Mouse (Mus musculus) layer of hippocampus, adult 9-11 months (tissue): ENCODE data around the gene Snx14.

Experiments used
- DNase-seq: peaks from one replicate; pipeline ENCODE4 v3.0.0; 2022

The Snx14 gene

GRCm38 (mm10) chr9:88380076-88380475, 58.7 kb downstream of the Snx14 start:
- DNase-seq, result no peak

GRCm38 (mm10) chr9:88379057-88379456, 59.7 kb downstream of the Snx14 start:
- no peak for DNase-seq

- DNase-seq, result no peak
These were observed 61.3 kb downstream of the Snx14 start for GRCm38 (mm10) chr9:88377483-88377882.

- no peak for DNase-seq
These were observed 65.8 kb downstream of the Snx14 start for GRCm38 (mm10) chr9:88373001-88373400.

GRCm38 (mm10) chr9:88371201-88371600, 67.6 kb downstream of the Snx14 start:
- DNase-seq, result no peak

- DNase-seq, result no peak
These were observed 69.1 kb downstream of the Snx14 start for GRCm38 (mm10) chr9:88369666-88370065.

- no peak for DNase-seq
These were observed 70.3 kb downstream of the Snx14 start for GRCm38 (mm10) chr9:88368476-88368875.

GRCm38 (mm10) chr9:88367751-88368150, 71.0 kb downstream of the Snx14 start:
- no peak for DNase-seq

- DNase-seq, result no peak
These were observed 71.4 kb downstream of the Snx14 start for GRCm38 (mm10) chr9:88367322-88367721.

- no peak for DNase-seq
These were observed 71.9 kb downstream of the Snx14 start for GRCm38 (mm10) chr9:88366819-88367218.

GRCm38 (mm10) chr9:88366308-88366707, 72.5 kb downstream of the Snx14 start:
- DNase-seq, result no peak

GRCm38 (mm10) chr9:88363102-88363501, 75.7 kb downstream of the Snx14 start:
- no peak for DNase-seq

- no peak for DNase-seq
These were observed 76.5 kb downstream of the Snx14 start for GRCm38 (mm10) chr9:88362055-88362850.

GRCm38 (mm10) chr9:88361211-88361909, 77.4 kb downstream of the Snx14 start:
- no peak for DNase-seq

GRCm38 (mm10) chr9:88359140-88359539, 79.6 kb downstream of the Snx14 start:
- no peak for DNase-seq

- no peak for DNase-seq
These were observed 81.6 kb downstream of the Snx14 start for GRCm38 (mm10) chr9:88357173-88357572.

GRCm38 (mm10) chr9:88353459-88353858, 85.3 kb downstream of the Snx14 start:
- DNase-seq, result no peak

GRCm38 (mm10) chr9:88352741-88353140, 86.0 kb downstream of the Snx14 start:
- no peak for DNase-seq

GRCm38 (mm10) chr9:88351163-88351562, 87.6 kb downstream of the Snx14 start:
- DNase-seq, result no peak

GRCm38 (mm10) chr9:88350317-88350716, 88.4 kb downstream of the Snx14 start:
- no peak for DNase-seq

GRCm38 (mm10) chr9:88348623-88349022, 90.1 kb downstream of the Snx14 start:
- no peak for DNase-seq

GRCm38 (mm10) chr9:88346857-88347256, 91.9 kb downstream of the Snx14 start:
- no peak for DNase-seq

- no peak for DNase-seq
These were observed 94.3 kb downstream of the Snx14 start for GRCm38 (mm10) chr9:88344424-88344823.

- peak; percentile 63 for DNase-seq
These were observed 96.1 kb downstream of the Snx14 start for GRCm38 (mm10) chr9:88342701-88343100.
